Mouse (Mus musculus): ENCODE measurements at regions not wholly inside any gene's neighbourhood (a gene's known extent, or its start where the extent isn't known, plus 50 kb on each side); places are given as distances from the start of the nearest gene placed in this dataset.

GRCm38 (mm10) chr6:135662801-135663537 lies 300.6 kb downstream of the Emp1 start:
- ATAC-seq (ENCODE audit: low FRiP score, low TSS enrichment) (no peak), DNase-seq (ENCODE audit: low spot score) (no peak)
- H3K27me3 ChIP-seq (ENCODE audit: control insufficient read depth, insufficient read depth, low read length) = no peaks in the 10 kb centered on the region
- H3K4me2 ChIP-seq (replicated peaks; ENCODE audit: low read depth) = no peak overlapping the region
- TF ChIP-seq CTCF (IDR thresholded peaks at IDR 0.05; ENCODE audit: low read depth) = no peak
- no peak for TF ChIP-seq EP300 (optimal IDR thresholded peaks at IDR 0.05)
- H3K4me3 ChIP-seq (ENCODE audit: low read depth, low read length) = no peak overlapping the region
- H3K27ac ChIP-seq (replicated peaks) = no peak overlapping the region
- WGBS = 74% methylated on average over 4 of the region's 4 CpGs
- no peak overlapping the region for H3K9ac ChIP-seq (ENCODE audit: low read length)
- no peaks in the 10 kb centered on the region for H3K9me3 ChIP-seq (ENCODE audit: control insufficient read depth, low read length)
- no peaks in the 10 kb centered on the region for H3K36me3 ChIP-seq (ENCODE audit: control insufficient read depth, insufficient read depth, low read length)
- no peaks in the 10 kb centered on the region for H3K4me1 ChIP-seq (replicated peaks; ENCODE audit: control insufficient read depth, insufficient read depth)

All from stomach, postnatal 0 days (tissue).